Mouse (Mus musculus) cortical plate, adult 2 months (tissue): Measurements from ENCODE around the gene Serpina12.

ENCODE experiments used
- CTCF ChIP-seq: fragments of 200-500 bp; IDR thresholded peaks from 2 replicates; pipeline ENCODE4 v1.5.1; 2011; ENCODE audit warnings: mild to moderate bottlenecking, control low read depth, low read length; ENCODE audit not compliant: insufficient read depth; ENCODE audit errors: extremely low read depth
- POLR2A ChIP-seq: fragments of 200-500 bp; IDR thresholded peaks from 2 replicates; pipeline ENCODE4 v1.6.1; 2011; ENCODE audit warnings: mild to moderate bottlenecking, low read length, control low read depth; ENCODE audit not compliant: insufficient read depth; ENCODE audit errors: extremely low read depth

DNA sequence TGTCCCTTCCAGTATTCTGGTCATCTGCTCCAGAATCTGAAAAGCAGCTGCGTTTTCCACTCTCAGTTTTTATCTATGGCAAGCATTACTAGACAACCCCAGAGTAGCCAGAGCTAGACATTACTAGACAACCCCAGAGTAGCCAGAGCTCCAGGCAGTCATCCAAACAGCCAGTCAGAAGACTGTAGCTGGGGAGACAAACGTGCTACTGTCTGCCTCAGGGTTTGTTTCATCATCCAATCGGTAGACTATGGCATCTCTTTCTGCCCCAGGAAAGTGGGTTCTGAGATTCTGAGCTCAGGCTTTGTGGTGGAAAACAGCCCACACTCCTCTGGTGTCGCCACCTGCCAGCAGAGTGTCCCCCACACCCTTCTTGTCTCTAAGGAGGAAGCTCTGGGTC lies 23.3 kb upstream of the Serpina12 start:
- TF ChIP-seq CTCF (no peak), POLR2A (no peak)
